Mouse (Mus musculus) left cerebral cortex, adult 2 months (tissue): ENCODE results near the gene Celf6. TPM values are rescaled to one million over a fixed set of nuclear protein-coding genes. Genes with fewer than 3 reads are reported as not detected.

Experiments
- DNase-seq, 2 experiments: peaks; one replicate each; pipeline ENCODE4 v3.0.0; 2021 to 2022; ENCODE audit warnings: low spot score in 2 of 2, mixed read lengths in 1 of 2; ENCODE audit errors: extremely low spot score in 1 of 2
- H3K27ac ChIP-seq: fragments of 200-600 bp; 2 replicates; pipeline ENCODE4 v1.8.1; 2022
- H3K4me3 ChIP-seq: fragments of 200-600 bp; 2 replicates; pipeline ENCODE4 v1.8.1; 2022
- CTCF ChIP-seq: fragments of 200-600 bp; IDR thresholded peaks from 2 replicates; pipeline ENCODE4 v1.8.1; 2022; ENCODE audit warnings: antibody characterized with exemption, mild to moderate bottlenecking, moderate library complexity
- intact Hi-C: fragments of 180-260 bp; cut with DNase I; formaldehyde crosslinking; loops from one replicate; pipeline ENCODE4 v1.15.1; 2025
- long read RNA-seq, 2 experiments: library from polyadenylated mRNA; stranded (forward); transcript quantifications; one replicate each; pipeline ENCODE4 v2.0.0; 2021; ENCODE audit warnings: borderline mapping rate in 2 of 2
- total RNA-seq, 2 experiments: library from RNA; stranded (reverse); gene quantifications; 2 replicates each; pipeline ENCODE4 v1.2.3; 2021

The Celf6 gene
- total RNA-seq: 10 to 100 TPM; 28.8 to 30.6 TPM
- long read RNA-seq, experiment 1, transcript Celf6-201 (12 exons, 2,765 nt): major isoform, 20 of 42 reads
- long read RNA-seq, experiment 1, partial matches to known transcripts: 3 of 42 reads
- long read RNA-seq, experiment 1, other reads (novel, unspliced or antisense): 16 of 42 reads
- long read RNA-seq, experiment 2, transcript Celf6-201 (12 exons, 2,765 nt): major isoform, 11 of 29 reads
- long read RNA-seq, experiment 2, partial matches to known transcripts: 1 of 29 reads
- long read RNA-seq, experiment 2, other reads (novel, unspliced or antisense): 15 of 29 reads

DNA sequence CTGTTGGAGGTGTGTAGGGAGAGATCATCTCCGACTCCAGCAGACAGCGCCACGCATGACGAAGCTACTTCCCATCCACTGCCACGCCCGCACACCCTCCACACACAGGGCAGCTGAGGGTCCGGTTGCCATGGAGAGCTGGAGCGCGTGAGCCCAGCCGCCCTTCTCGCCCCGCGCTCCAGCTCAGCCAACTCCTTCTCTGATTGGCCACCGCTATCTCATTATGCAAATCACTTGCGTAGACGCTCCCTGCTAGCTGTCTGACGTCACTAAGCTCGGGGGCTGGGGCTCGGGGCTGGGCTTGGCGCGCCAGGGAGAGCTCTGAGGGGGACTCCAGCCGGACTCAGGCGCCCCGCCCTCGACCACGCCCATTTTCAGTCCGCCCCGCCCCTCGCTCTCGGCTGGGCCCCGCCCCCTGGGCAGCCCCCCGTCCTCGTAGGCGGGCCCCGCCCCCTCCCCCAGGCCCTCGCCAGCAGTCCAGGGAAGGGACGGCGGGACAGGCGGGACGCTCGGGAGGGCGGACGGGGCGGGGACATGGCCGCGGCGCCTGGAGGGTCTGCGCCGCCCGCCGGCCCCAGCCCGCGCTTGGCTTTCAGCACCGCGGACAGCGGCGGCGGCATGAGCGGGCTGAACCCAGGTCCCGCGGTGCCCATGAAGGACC is at the start of gene Celf6:
Gene Celf6, plus strand, starts transcription at position 74 of the 661 bp plus-strand sequence.
- intact Hi-C loops: no loop called here
- no peak for TF ChIP-seq CTCF
- DNase-seq: peak; percentile 91 to 92
- Histone ChIP-seq H3K4me3 (peak within 1 kb of the TSS; percentile 60), H3K27ac (peak within 1 kb of the TSS; percentile 77)

- intact Hi-C loops: loop anchor here (5.0 kb wide), 1 partner anchor 36 kb away; no protein-coding TSS in a partner anchor
These were observed 49.4 kb upstream of the Celf6 start for GRCm38 (mm10) chr9:59528274-59528673.

GRCm38 (mm10) chr9:59531645-59532044 is 46.1 kb upstream of the Celf6 start:
- H3K4me3 ChIP-seq: no peak overlapping the region
- TF ChIP-seq CTCF: no peak
- no peak for DNase-seq
- H3K27ac ChIP-seq: no peak overlapping the region
- intact Hi-C loops: no loop called here

More at GRCm38 (mm10) chr9:59528274-59528673, 49.4 kb upstream of the Celf6 start:
- DNase-seq: no peak
- TF ChIP-seq CTCF: no peak
- H3K4me3 ChIP-seq: no peak overlapping the region
- no peak overlapping the region for H3K27ac ChIP-seq

DNA sequence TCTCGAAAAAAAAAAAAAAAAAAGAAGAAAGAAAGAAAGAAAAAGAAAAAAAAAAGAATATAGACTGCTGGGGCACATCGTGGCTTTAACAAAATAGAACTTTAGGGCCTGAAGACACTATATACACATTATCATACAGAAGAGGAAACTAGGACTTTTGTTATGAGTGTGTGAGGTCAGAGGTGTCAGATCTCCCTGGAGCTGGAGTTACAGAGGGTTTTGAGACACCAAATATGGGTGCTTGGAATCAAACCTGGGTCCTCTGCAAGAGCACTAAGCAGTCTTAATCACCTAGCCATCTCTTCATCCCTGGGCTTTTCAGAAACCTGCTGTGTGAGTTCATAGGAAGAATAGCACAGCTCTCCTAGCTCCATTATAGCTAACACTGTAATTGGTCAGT is 44.3 kb upstream of the Celf6 start:
- intact Hi-C loops: no loop called here
- Histone ChIP-seq H3K4me3 (no peak overlapping the region), H3K27ac (no peak overlapping the region)
- DNase-seq: no peak
- TF ChIP-seq CTCF: no peak

DNA sequence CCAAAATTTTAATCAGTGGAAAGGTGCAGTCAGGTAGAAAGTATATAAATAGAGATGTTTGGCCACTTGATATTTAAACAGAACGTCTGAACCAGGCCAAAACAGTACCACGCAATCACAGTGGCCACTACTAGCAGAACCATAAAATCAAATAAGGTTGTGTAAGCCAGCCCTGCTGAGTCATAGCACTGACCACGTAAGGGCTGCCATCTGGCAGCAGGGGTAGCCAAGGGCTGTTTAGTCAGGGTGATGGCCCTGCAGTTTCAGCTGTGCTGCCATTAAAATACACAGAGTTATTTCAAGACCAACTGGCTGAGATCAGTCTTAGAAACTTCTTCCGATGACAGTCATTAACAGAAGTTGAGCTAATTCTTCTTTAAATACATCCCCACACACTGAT is 43.8 kb upstream of the Celf6 start:
- Histone ChIP-seq H3K27ac (no peak overlapping the region), H3K4me3 (no peak overlapping the region)
- TF ChIP-seq CTCF: no peak
- no peak for DNase-seq
- intact Hi-C loops: no loop called here

GRCm38 (mm10) chr9:59537651-59538050 is 40.1 kb upstream of the Celf6 start:
- DNase-seq: no peak
- no peak overlapping the region for H3K27ac ChIP-seq
- no peak; the same call in 1 of the 2 replicates for TF ChIP-seq CTCF
- intact Hi-C loops: loop anchor here (2.0 kb wide), 1 partner anchor 51 kb away; the partner anchor contains the start of gene Arih1
- no peak overlapping the region for H3K4me3 ChIP-seq

DNA sequence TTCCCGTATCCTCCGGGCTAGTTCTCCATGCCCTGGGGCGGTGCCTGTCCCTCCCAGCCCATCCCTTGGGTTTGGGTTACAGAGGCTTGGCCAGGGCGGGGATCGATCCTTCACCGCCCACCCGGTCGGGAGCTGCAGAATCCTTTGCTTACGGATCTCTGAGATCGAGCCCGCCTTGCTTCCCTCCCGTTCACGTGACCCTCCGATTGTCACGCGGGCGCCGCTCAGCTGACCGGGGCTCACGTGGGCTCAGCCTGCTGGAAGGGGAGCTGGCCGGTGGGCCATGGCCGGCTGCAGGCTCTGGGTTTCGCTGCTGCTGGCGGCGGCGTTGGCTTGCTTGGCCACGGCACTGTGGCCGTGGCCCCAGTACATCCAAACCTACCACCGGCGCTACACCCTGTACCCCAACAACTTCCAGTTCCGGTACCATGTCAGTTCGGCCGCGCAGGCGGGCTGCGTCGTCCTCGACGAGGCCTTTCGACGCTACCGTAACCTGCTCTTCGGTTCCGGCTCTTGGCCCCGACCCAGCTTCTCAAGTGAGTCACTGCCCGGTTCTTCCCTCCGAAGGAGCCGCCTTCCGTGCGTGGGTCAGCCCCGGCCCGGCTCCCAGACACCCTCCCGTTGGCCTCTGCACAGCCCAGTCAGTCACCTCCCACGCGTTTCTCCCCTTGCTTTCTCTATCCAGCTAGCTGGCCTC is 38.1 kb upstream of the Celf6 start, which contains the start of the genes Hexa and Tmem202:
Gene Hexa, plus strand, starts transcription at position 100 of the 697 bp plus-strand sequence.
Gene Tmem202, minus strand, starts transcription at position 407 of the 697 bp plus-strand sequence.
- peak; percentile 81 to 83 for DNase-seq
- intact Hi-C loops: loop anchor here (2.0 kb wide), 1 partner anchor 53 kb away; the partner anchor contains the start of gene Arih1
- TF ChIP-seq CTCF: no peak
- H3K27ac ChIP-seq: peak within 1 kb of the TSS; percentile 93
- peak within 1 kb of the TSS; percentile 66 for H3K4me3 ChIP-seq

GRCm38 (mm10) chr9:59541617-59542016 is 36.1 kb upstream of the Celf6 start:
- no peak for TF ChIP-seq CTCF
- no peak overlapping the region for H3K27ac ChIP-seq
- intact Hi-C loops: no loop called here
- peak overlapping the region; percentile 66 for H3K4me3 ChIP-seq
- no peak for DNase-seq

- no peak for TF ChIP-seq CTCF
These were observed 34.9 kb upstream of the Celf6 start for GRCm38 (mm10) chr9:59542766-59543324.

GRCm38 (mm10) chr9:59544739-59545138 is 33.0 kb upstream of the Celf6 start:
- TF ChIP-seq CTCF: no peak
- no peak overlapping the region for H3K4me3 ChIP-seq
- no peak overlapping the region for H3K27ac ChIP-seq
- DNase-seq: no peak
- intact Hi-C loops: no loop called here

More at GRCm38 (mm10) chr9:59542766-59543324, 34.9 kb upstream of the Celf6 start:
- intact Hi-C loops: no loop called here
- DNase-seq: no peak
- Histone ChIP-seq H3K4me3 (no peak overlapping the region), H3K27ac (no peak overlapping the region)

GRCm38 (mm10) chr9:59547869-59548268 is 29.8 kb upstream of the Celf6 start:
- no peak for DNase-seq
- Histone ChIP-seq H3K27ac (no peak overlapping the region), H3K4me3 (no peak overlapping the region)
- intact Hi-C loops: no loop called here
- no peak for TF ChIP-seq CTCF
